Mouse (Mus musculus): ENCODE data around the gene Xpo1. TPM values are rescaled to one million over a fixed set of nuclear protein-coding genes. Genes with fewer than 3 reads are reported as not detected.
"Not testable (repeated sequence)": the region's sequence is repeated elsewhere in the genome, so short reads cannot be mapped to it uniquely, and the experiment has no call there.

Xpo1 gene
- total RNA-seq, 2 experiments from 2014 or later, result 55.2 to 62.9 TPM

- no peak for DNase-seq (ENCODE audit: low spot score in 2 of 2)
Observed at GRCm38 (mm10) chr11:23297379-23297778, 41.5 kb downstream of the Xpo1 start.

- DNase-seq (ENCODE audit: low spot score in 2 of 2), result no peak
Observed at GRCm38 (mm10) chr11:23298301-23298700, 42.5 kb downstream of the Xpo1 start.

DNA sequence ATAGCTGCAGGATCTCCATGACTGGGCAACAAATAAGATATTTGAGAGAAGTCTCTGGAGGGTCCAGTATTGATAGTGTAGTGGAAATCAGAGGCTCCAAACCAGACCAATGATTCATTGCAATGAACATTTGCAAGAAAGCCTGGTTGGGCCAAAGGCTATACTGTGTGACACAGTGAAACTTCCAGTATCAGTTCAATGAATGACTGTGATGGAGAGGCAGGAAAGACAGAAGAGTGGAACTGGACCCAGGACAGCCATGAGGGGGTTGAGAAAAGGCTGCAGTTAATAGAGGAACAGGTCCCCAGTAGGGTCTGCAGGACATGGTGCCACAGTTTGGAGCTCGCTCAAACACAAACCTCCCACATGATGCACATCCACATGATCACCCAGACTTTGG, 44.1 kb downstream of the Xpo1 start:
- DNase-seq (ENCODE audit: low spot score in 2 of 2), result no peak

- DNase-seq (ENCODE audit: low spot score in 2 of 2), result no peak
Observed at GRCm38 (mm10) chr11:23303126-23303525, 47.3 kb downstream of the Xpo1 start.

GRCm38 (mm10) chr11:23305101-23305672, 49.3 kb downstream of the Xpo1 start:
- not testable (repeated sequence) for DNase-seq (ENCODE audit: low spot score in 2 of 2)

- peak; percentile 93 to 94 for DNase-seq (ENCODE audit: low spot score in 2 of 2)
Observed at GRCm38 (mm10) chr11:23305673-23306608, 50.1 kb downstream of the Xpo1 start.

DNA sequence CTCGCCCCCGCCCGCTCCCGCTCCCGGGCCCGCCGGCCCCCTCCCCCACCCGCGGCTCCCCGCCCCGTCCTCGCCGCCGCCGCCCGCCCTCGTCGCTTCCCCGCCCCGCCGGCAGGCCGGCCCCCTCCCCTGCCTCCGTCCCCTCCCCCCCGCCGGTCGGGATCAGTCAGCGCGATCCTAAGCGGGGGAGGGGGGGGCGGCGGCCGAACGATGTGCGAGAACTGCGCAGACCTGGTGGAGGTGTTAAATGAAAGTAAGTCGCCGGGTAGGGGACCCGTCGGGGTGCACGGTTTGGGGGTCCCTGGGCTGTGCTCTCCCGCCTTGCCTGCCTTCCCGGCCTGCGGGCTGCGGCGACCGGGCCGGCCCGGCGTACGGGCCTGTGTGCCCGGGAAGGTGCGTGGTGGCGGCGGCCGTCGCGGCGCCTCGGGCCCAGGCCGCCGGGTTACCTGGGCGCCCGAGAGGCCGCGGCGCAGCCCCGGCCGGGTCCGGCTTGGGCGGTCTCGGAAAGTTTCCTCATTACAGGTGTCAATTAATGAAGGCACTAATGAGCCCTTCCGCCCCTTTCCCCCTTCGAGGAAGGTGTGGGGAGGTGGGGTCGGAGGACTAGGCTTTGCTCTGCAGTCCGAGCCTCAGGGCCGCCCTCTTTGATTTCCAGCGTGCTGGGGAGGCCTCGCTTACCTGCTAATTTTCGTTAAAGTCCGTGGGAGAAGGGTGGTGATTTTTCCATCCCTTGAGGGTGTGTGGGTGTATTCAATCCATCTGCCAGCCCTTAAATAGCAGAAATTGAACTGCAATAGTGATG, 51.1 kb downstream of the Xpo1 start, which contains the start of gene Usp34:
Gene Usp34, plus strand, starts transcription at position 132 of the 802 bp plus-strand sequence.
- peak; percentile 63 to 75 for DNase-seq (ENCODE audit: low spot score in 2 of 2)

DNA sequence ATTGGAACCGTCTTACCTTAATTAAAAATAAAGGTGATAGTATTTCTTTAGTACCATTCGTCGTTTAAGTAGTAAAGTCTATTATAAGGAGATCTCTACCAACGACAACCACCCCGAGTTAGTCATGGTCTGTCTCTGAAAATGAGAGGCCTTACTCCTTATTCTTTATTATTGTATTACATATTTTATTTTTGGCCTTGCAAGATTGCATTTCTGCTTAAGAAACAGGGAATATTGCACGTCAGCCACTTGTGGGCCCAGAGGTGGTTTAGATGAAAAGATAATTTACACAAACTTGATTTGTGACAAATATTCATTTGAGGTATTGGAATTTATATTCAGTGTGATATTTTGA, 51.7 kb downstream of the Xpo1 start:
- DNase-seq (ENCODE audit: low spot score in 2 of 2), result no peak

DNA sequence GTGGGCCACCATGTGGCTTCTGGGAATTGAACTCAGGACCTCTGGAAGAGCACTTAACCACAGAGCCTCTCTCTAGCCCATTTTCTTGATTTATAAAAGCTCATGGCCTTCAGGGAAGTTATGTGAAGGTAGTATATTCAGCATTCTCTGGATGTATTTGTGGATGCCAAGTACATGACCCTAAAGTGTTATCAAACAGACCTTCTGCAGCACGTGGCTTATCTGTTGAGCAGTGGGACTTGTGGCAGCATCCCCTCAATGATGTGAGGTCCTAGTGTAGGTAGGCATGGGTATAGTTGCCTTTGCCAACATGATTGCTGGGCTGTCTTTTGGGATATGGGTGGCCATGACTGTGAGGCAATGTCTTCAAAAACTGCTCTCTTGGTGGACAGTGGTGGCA, 57.7 kb downstream of the Xpo1 start:
- DNase-seq (ENCODE audit: low spot score in 2 of 2), result no peak

- DNase-seq (ENCODE audit: low spot score in 2 of 2), result no peak
Observed at GRCm38 (mm10) chr11:23329413-23329812, 73.6 kb downstream of the Xpo1 start.

- no peak for DNase-seq (ENCODE audit: low spot score in 2 of 2)
Observed at GRCm38 (mm10) chr11:23332136-23332535, 76.3 kb downstream of the Xpo1 start.

GRCm38 (mm10) chr11:23335160-23335559, 79.3 kb downstream of the Xpo1 start:
- no peak for DNase-seq (ENCODE audit: low spot score in 2 of 2)

Other genes with a start within 250 kb of the Xpo1 start
- gene Fam161a, start 248.5 kb upstream of the Xpo1 start, total RNA-seq (2021), result 10 to 100 TPM; 30.2 to 46.8 TPM
- gene Usp34, start 50.9 kb downstream of the Xpo1 start, total RNA-seq (2021), result 10 to 100 TPM; 46.7 to 55.6 TPM
- gene Ahsa2, start 242.0 kb downstream of the Xpo1 start, total RNA-seq (2021), result 100 to 1,000 TPM; 130 to 183 TPM

Data from adrenal gland, adult 18-20 months (tissue).